Mouse (Mus musculus): ENCODE results near the gene Platr17. TPM values are rescaled to one million over a fixed set of nuclear protein-coding genes. Genes with fewer than 3 reads are reported as not detected.
A peak's percentile ranks its signal among the peaks of the same experiment; 100 is the strongest.

Gene Platr17
- polyA plus RNA-seq, 1 experiment from 2014 or later, result 0.41 TPM

DNA sequence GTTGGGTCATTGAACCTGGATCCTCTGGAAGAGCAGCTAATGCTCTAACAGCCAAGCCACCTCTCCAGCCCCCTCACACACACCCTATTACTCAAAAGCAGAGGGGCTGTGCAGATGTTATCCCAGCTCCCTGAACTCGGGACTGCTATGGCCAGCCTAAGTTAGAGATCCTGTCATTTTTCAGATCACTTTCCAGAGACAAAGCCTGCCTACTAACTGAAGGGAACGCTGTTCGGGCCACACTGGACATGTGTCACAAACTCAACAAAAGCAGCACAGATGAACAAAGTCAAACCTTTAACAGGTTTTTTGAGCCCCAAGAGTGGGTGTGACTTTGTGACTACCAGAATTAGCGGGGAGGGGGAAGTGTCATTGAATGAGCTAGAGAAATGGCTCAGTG is 47.9 kb downstream of the Platr17 start:
- Histone ChIP-seq H3K27me3 (ENCODE audit: insufficient read depth, low read length) (no peaks in the 10 kb centered on the region), H3K4me1 (ENCODE audit: insufficient read depth) (peaks cover 46% of the 10 kb centered on the region), H3K9me3 (ENCODE audit: low read length) (no peaks in the 10 kb centered on the region), H3K4me3 (ENCODE audit: low read depth, low read length) (peak overlapping the region; percentile 83; the same call in 1 of the 2 replicates), H3K27ac (ENCODE audit: low read depth) (peak overlapping the region; percentile 93), H3K36me3 (replicated peaks; ENCODE audit: insufficient read depth, low read length) (peaks cover 26% of the 10 kb centered on the region), H3K4me2 (ENCODE audit: low read depth, low read length) (peak overlapping the region; percentile 96), H3K9ac (replicated peaks) (peak overlapping the region; percentile 92)
- WGBS (ENCODE audit: insufficient replicate concordance), result 68% methylated on average over 4 of the region's 4 CpGs
- no peak for DNase-seq
- TF ChIP-seq EP300 (IDR thresholded peaks at IDR 0.05; ENCODE audit: low read depth) (no peak), CTCF (IDR thresholded peaks at IDR 0.05; ENCODE audit: low read depth) (no peak)
- no peak for ATAC-seq

DNA sequence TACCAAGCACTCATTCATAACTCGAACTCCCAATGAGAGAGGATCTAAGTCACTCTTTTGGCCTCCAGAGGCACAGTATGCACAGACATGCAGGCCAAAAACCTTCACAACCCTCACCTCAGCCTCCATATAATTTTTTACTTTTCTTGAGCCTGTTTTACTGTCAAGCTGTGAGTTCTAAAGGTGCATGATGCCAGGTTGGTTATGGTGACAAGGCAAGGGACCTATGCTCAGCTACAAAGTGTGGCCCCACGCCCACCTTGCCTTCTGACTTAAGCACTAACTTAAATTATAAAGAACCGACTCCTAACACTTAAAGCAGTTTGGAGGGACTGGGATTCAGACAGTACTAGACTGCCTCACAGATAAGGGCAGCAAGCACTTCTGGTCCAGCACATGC is 48.4 kb downstream of the Platr17 start:
- Histone ChIP-seq H3K4me3 (ENCODE audit: low read depth, low read length) (peak overlapping the region; percentile 83), H3K4me1 (ENCODE audit: insufficient read depth) (peaks cover 42% of the 10 kb centered on the region)

DNA sequence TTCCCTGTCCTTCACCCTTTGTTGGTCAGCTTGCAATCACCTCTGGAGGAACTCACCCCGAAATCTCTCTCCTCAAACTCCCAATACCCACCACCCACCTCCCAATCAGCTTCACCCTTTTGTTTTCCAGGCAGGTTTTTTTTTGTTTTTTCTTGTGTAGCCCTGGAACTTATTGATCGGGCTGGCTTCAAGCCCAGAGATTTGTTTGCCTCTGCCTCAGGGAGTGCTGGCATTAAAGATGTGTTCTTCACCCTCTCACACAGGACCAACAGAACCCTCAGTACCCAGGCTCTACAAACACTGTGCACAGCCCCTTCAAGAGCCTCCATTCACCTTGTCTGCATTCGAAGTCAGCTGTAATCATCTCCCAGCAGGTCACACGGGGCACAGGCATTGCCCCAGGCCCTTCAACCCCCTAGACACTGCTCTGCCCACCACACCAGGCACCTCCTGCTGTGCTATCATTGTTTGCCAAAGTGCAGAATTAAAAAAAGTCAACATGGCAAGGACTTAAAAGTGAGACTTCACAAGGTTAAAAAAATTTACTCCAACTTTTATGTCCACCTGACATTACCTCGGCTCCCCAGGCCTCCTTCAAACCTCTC is 49.1 kb downstream of the Platr17 start:
- H3K4me2 ChIP-seq (ENCODE audit: low read depth, low read length), result peak overlapping the region; percentile 96
- WGBS (ENCODE audit: insufficient replicate concordance), result 24% methylated on average over 5 of the region's 5 CpGs
- peak overlapping the region; percentile 83 for H3K4me3 ChIP-seq (ENCODE audit: low read depth, low read length)
- DNase-seq, result peak; percentile 80
- no peaks in the 10 kb centered on the region for H3K9me3 ChIP-seq (ENCODE audit: low read length)
- H3K36me3 ChIP-seq (replicated peaks; ENCODE audit: insufficient read depth, low read length), result peaks cover 38% of the 10 kb centered on the region
- no peak for ATAC-seq
- peaks cover 42% of the 10 kb centered on the region for H3K4me1 ChIP-seq (ENCODE audit: insufficient read depth)
- TF ChIP-seq CTCF (IDR thresholded peaks at IDR 0.05; ENCODE audit: low read depth) (no peak), EP300 (IDR thresholded peaks at IDR 0.05; ENCODE audit: low read depth) (no peak)
- peak overlapping the region; percentile 92 for H3K9ac ChIP-seq (replicated peaks)
- no peaks in the 10 kb centered on the region for H3K27me3 ChIP-seq (ENCODE audit: insufficient read depth, low read length)
- peak overlapping the region; percentile 93 for H3K27ac ChIP-seq (ENCODE audit: low read depth)

More for the DNA sequence above, 48.4 kb downstream of the Platr17 start:
- Histone ChIP-seq H3K27me3 (ENCODE audit: insufficient read depth, low read length) (no peaks in the 10 kb centered on the region), H3K36me3 (replicated peaks; ENCODE audit: insufficient read depth, low read length) (peaks cover 30% of the 10 kb centered on the region), H3K27ac (ENCODE audit: low read depth) (peak overlapping the region; percentile 93), H3K9ac (replicated peaks) (peak overlapping the region; percentile 92), H3K9me3 (ENCODE audit: low read length) (no peaks in the 10 kb centered on the region), H3K4me2 (ENCODE audit: low read depth, low read length) (peak overlapping the region; percentile 96)
- no peak for DNase-seq
- no peak for ATAC-seq
- WGBS (ENCODE audit: insufficient replicate concordance), result 62% methylated on average over 3 of the region's 3 CpGs
- TF ChIP-seq EP300 (IDR thresholded peaks at IDR 0.05; ENCODE audit: low read depth) (no peak), CTCF (IDR thresholded peaks at IDR 0.05; ENCODE audit: low read depth) (no peak)

DNA sequence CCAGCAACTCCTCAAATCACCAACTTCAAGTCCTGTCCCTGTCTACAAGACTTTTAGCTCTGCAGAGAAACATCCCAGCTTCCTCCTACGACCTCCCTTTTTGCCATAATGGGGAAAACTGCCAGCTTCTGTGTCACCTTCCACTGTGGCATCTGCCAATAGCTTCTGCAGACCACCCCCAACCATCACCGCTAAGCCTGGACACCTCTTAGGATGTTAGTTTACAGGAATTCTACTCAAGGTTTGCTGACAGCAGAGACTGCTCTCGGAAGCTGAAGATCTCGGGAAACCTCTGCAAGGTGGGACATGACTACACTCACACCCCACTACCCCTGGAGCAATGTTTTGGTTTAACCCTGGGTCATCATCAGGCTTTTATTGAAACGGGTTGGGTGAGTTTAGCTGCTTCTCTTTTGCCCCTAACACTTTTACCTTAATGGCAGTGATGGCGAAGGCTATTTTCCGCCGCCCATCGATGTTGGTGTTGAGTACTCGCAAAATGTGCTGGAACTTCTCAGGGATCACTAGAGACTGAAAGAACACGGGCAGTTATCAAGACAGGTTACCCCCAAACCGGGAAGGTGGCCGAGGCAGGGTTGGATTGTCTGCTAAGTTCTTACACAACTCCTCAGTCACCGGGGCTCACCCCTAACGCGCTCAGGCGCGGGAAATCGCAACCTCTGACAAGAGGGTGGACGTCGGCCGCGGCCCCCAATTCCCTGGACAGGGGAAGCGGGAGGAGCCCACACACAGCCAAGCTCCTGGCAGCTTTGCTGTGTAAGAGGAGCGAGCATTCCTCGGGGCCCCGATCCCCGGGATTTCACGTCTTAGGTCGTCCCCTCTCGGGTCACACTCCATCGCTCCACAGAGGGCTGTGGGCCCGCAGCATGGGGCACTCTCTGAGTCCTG is 50.0 kb downstream of the Platr17 start:
- Histone ChIP-seq H3K4me2 (ENCODE audit: low read depth, low read length) (peak overlapping the region; percentile 96), H3K9me3 (ENCODE audit: low read length) (no peaks in the 10 kb centered on the region), H3K27ac (ENCODE audit: low read depth) (peak overlapping the region; percentile 93), H3K36me3 (replicated peaks; ENCODE audit: insufficient read depth, low read length) (peaks cover 46% of the 10 kb centered on the region), H3K4me3 (ENCODE audit: low read depth, low read length) (peak overlapping the region; percentile 83), H3K27me3 (ENCODE audit: insufficient read depth, low read length) (no peaks in the 10 kb centered on the region), H3K4me1 (ENCODE audit: insufficient read depth) (peaks cover 42% of the 10 kb centered on the region), H3K9ac (replicated peaks) (peak overlapping the region; percentile 92)
- 1% methylated on average over 33 of the region's 33 CpGs for WGBS (ENCODE audit: insufficient replicate concordance)
- DNase-seq (no peak), ATAC-seq (peak; percentile 8; the same call in 1 of the 2 replicates)
- TF ChIP-seq EP300 (IDR thresholded peaks at IDR 0.05; ENCODE audit: low read depth) (no peak), CTCF (IDR thresholded peaks at IDR 0.05; ENCODE audit: low read depth) (no peak)

DNA sequence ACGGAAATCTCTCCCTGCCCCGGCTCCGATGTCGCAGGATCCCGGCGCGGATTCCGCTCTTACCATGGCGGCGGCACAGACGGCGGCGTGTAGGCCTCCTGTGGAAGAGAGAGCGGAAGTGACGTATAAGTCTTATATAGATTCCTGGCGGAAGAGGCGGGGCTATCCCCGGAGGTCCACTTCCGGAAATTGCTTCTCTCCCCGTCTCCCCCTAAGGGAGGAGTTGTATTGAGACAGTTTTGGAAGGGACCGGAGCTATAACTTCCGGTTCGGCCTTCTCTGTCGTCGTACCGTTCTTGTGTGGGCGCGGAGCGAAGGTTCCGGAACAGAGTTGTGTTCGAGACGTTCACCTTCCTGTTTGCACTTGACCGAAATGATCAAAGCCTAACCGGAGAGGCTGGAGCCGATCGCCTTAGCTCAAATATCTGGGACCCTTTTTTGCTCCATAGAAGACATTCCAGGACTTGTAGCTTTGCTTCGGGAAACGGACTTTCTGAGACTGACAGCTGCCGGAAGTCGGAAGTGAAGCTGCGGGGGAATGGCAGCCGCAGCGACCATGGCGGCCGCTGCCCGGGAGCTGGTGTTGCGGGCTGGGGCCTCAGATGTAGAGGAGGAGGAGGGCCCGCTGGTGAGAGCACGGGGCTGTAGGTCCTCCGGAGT is 50.8 kb downstream of the Platr17 start, which contains the start of the genes Vps52 and Rps18:
TSS of gene Vps52 (plus strand) at position 258 of the 660 bp plus-strand sequence.
TSS of gene Rps18 (minus strand) at position 447 of the 660 bp plus-strand sequence.
- Histone ChIP-seq H3K27me3 (ENCODE audit: insufficient read depth, low read length) (no peaks in the 10 kb centered on the region), H3K4me1 (ENCODE audit: insufficient read depth) (peaks cover 36% of the 10 kb centered on the region), H3K9ac (replicated peaks) (peak within 1 kb of the TSS; percentile 92), H3K9me3 (ENCODE audit: low read length) (no peaks in the 10 kb centered on the region), H3K27ac (ENCODE audit: low read depth) (peak within 1 kb of the TSS; percentile 93), H3K36me3 (replicated peaks; ENCODE audit: insufficient read depth, low read length) (peaks cover 49% of the 10 kb centered on the region), H3K4me2 (ENCODE audit: low read depth, low read length) (peak within 1 kb of the TSS; percentile 96), H3K4me3 (ENCODE audit: low read depth, low read length) (peak within 1 kb of the TSS; percentile 83)
- peak; percentile 40 for TF ChIP-seq CTCF (IDR thresholded peaks at IDR 0.05; ENCODE audit: low read depth)
- TF ChIP-seq EP300 (IDR thresholded peaks at IDR 0.05; ENCODE audit: low read depth), result peak; percentile 74
- ATAC-seq (peak; percentile 88), DNase-seq (peak; percentile 96)
- 0% methylated on average over 50 of the region's 50 CpGs for WGBS (ENCODE audit: insufficient replicate concordance)

Small RNA genes within 50 kb of the gene (microRNA-seq; reads per million reads assigned to microRNA genes)
- gene Gm27740, result not detected

Other genes starting within 250 kb of the Platr17 start
- 91.9 and 96.6 TPM in 2 replicates for gene Hnrnpm, start 218.3 kb upstream of the Platr17 start, polyA plus RNA-seq (2015; fragmentation: Nextera tagmentation; extraction: Ambion mirVana)
- 137 and 144 TPM in 2 replicates for gene March2, start 186.5 kb upstream of the Platr17 start, polyA plus RNA-seq (2015; fragmentation: Nextera tagmentation; extraction: Ambion mirVana)
- gene Rab11b, start 144.6 kb upstream of the Platr17 start, polyA plus RNA-seq (2015; fragmentation: Nextera tagmentation; extraction: Ambion mirVana), result 80.4 and 88.9 TPM in 2 replicates
- gene Angptl4, start 123.3 kb upstream of the Platr17 start, polyA plus RNA-seq (2015; fragmentation: Nextera tagmentation; extraction: Ambion mirVana), result 64.4 and 93.5 TPM in 2 replicates
- gene Kank3, start 94.6 kb upstream of the Platr17 start, polyA plus RNA-seq (2015; fragmentation: Nextera tagmentation; extraction: Ambion mirVana), result 9.4 and 10.6 TPM in 2 replicates
- 699 and 710 TPM in 2 replicates for gene Rps28, start 80.6 kb upstream of the Platr17 start, polyA plus RNA-seq (2015; fragmentation: Nextera tagmentation; extraction: Ambion mirVana)
- gene Ndufa7, start 80.6 kb upstream of the Platr17 start, polyA plus RNA-seq (2015; fragmentation: Nextera tagmentation; extraction: Ambion mirVana), result 379 and 389 TPM in 2 replicates
- 16.6 and 17.4 TPM in 2 replicates for gene Cd320, start 62.0 kb upstream of the Platr17 start, polyA plus RNA-seq (2015; fragmentation: Nextera tagmentation; extraction: Ambion mirVana)
- not detected in 2 replicates for gene Gm7029, start 31.3 kb upstream of the Platr17 start, polyA plus RNA-seq (2015; fragmentation: Nextera tagmentation; extraction: Ambion mirVana)
- 2.6 and 3.6 TPM in 2 replicates for gene Kifc1, start 14.5 kb upstream of the Platr17 start, polyA plus RNA-seq (2015; fragmentation: Nextera tagmentation; extraction: Ambion mirVana)
- gene Daxx, start 4.3 kb downstream of the Platr17 start, polyA plus RNA-seq (2015; fragmentation: Nextera tagmentation; extraction: Ambion mirVana), result 12.6 and 13.0 TPM in 2 replicates
- gene Tapbp, start 10.8 kb downstream of the Platr17 start, polyA plus RNA-seq (2015; fragmentation: Nextera tagmentation; extraction: Ambion mirVana), result 47.0 and 47.9 TPM in 2 replicates
- 7.1 and 7.9 TPM in 2 replicates for gene Zbtb22, start 10.8 kb downstream of the Platr17 start, polyA plus RNA-seq (2015; fragmentation: Nextera tagmentation; extraction: Ambion mirVana)
- 6.8 and 7.4 TPM in 2 replicates for gene Rgl2, start 24.4 kb downstream of the Platr17 start, polyA plus RNA-seq (2015; fragmentation: Nextera tagmentation; extraction: Ambion mirVana)
- gene Pfdn6, start 35.2 kb downstream of the Platr17 start, polyA plus RNA-seq (2015; fragmentation: Nextera tagmentation; extraction: Ambion mirVana), result 82.2 and 85.5 TPM in 2 replicates
- 12.7 and 12.8 TPM in 2 replicates for gene Wdr46, start 35.5 kb downstream of the Platr17 start, polyA plus RNA-seq (2015; fragmentation: Nextera tagmentation; extraction: Ambion mirVana)
- gene B3galt4, start 46.4 kb downstream of the Platr17 start, polyA plus RNA-seq (2015; fragmentation: Nextera tagmentation; extraction: Ambion mirVana), result 2.2 and 2.4 TPM in 2 replicates
- 12.5 and 13.4 TPM in 2 replicates for gene Vps52, start 50.7 kb downstream of the Platr17 start, polyA plus RNA-seq (2015; fragmentation: Nextera tagmentation; extraction: Ambion mirVana)
- 1,510 and 1,549 TPM in 2 replicates for gene Rps18, start 50.9 kb downstream of the Platr17 start, polyA plus RNA-seq (2015; fragmentation: Nextera tagmentation; extraction: Ambion mirVana)
- 274 and 288 TPM in 2 replicates for gene H2-K1, start 95.2 kb downstream of the Platr17 start, polyA plus RNA-seq (2015; fragmentation: Nextera tagmentation; extraction: Ambion mirVana)
- gene Ring1, start 119.5 kb downstream of the Platr17 start, polyA plus RNA-seq (2015; fragmentation: Nextera tagmentation; extraction: Ambion mirVana), result 6.0 and 7.1 TPM in 2 replicates
- gene H2-Ke6, start 122.9 kb downstream of the Platr17 start, polyA plus RNA-seq (2015; fragmentation: Nextera tagmentation; extraction: Ambion mirVana), result 49.1 and 51.6 TPM in 2 replicates
- 41.3 and 43.4 TPM in 2 replicates for gene Slc39a7, start 126.5 kb downstream of the Platr17 start, polyA plus RNA-seq (2015; fragmentation: Nextera tagmentation; extraction: Ambion mirVana)
- 16.2 and 16.4 TPM in 2 replicates for gene Rxrb, start 126.7 kb downstream of the Platr17 start, polyA plus RNA-seq (2015; fragmentation: Nextera tagmentation; extraction: Ambion mirVana)
- gene Col11a2, start 134.3 kb downstream of the Platr17 start, polyA plus RNA-seq (2015; fragmentation: Nextera tagmentation; extraction: Ambion mirVana), result 0.21 and 0.47 TPM in 2 replicates
- gene H2-Oa, start 187.2 kb downstream of the Platr17 start, polyA plus RNA-seq (2015; fragmentation: Nextera tagmentation; extraction: Ambion mirVana), result 0.72 and 0.85 TPM in 2 replicates
- gene H2-DMa, start 214.4 kb downstream of the Platr17 start, polyA plus RNA-seq (2015; fragmentation: Nextera tagmentation; extraction: Ambion mirVana), result 9.7 and 11.9 TPM in 2 replicates
- gene Brd2, start 217.5 kb downstream of the Platr17 start, polyA plus RNA-seq (2015; fragmentation: Nextera tagmentation; extraction: Ambion mirVana), result 29.2 and 32.5 TPM in 2 replicates
- 1.9 and 2.1 TPM in 2 replicates for gene H2-DMb2, start 238.2 kb downstream of the Platr17 start, polyA plus RNA-seq (2015; fragmentation: Nextera tagmentation; extraction: Ambion mirVana)
- gene H2-DMb1, start 247.9 kb downstream of the Platr17 start, polyA plus RNA-seq (2015; fragmentation: Nextera tagmentation; extraction: Ambion mirVana), result 3.9 and 4.0 TPM in 2 replicates